25 mouse cellular contexts compared by ENCODE assay signal in the genomic region with DNA sequence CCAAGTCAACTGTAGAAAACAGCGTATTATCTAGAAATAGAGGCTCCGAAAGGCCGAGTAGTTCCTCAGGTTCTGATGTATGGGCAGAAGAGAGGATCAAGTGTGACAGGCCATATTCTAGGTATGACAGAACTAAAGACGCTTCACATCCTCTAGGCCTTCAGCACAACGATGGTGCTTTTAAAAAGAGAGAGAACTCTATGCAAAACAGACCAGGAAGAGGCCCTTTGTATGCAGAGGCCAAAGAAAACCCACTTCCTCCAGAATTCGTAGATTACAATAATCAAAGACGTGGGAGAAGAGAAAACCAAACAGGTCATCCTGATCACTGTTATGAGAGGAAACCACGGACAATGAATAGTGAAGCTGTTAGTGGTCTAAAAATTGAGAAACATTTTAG.
DNase-seq lines count a peak whose midpoint lies in the region; ATAC-seq and TF ChIP-seq lines count a peak whose summit lies in the region.
"Had no signal": no experiment of that assay in that cellular context is flagged by ENCODE, and none has a peak within 500 bp of the region (broad histone marks: within the 10 kb centered on the region; RNA-seq: fewer than 3 reads in every experiment).

No protein-coding gene starts in this region.

- DNase-seq in CD4-positive, CD25-positive, alpha-beta regulatory T cell, adult 2 months (ENCODE audit: low read depth, low spot score), result peak; percentile 8
- peak; percentile 10 for DNase-seq in CH12.LX (ENCODE audit: extremely low read depth)
- no peak for DNase-seq in yolk sac, embryonic 10.5 days (ENCODE audit: low spot score)
- no peak for DNase-seq in adipocyte (ENCODE audit: low spot score)
- DNase-seq: adrenal gland, adult 2 months; adrenal gland, postnatal 25 days; cerebellum, adult 11-12 months; cerebellum, adult 8-10 months; cerebellum, postnatal 10 days; cerebellum, postnatal 36 days; forebrain, postnatal 0 days; gastrocnemius, postnatal 25 days; heart, adult 18-20 months; heart, postnatal 10 days; heart, postnatal 36 days had no signal

- peak; percentile 72 for ATAC-seq in inflammation-experienced regulatory T-cells, adult 6 months
- ATAC-seq in intestine, embryonic 15.5 days, result no peak
- ATAC-seq: forebrain, embryonic 14.5 days; forebrain, postnatal 0 days; hindbrain, embryonic 16.5 days; intestine, postnatal 0 days had no signal

- no peaks in the 10 kb centered on the region for H3K9me3 ChIP-seq in CH12.LX (replicated peaks; ENCODE audit: low read length)
- H3K9me3 ChIP-seq in intestine, embryonic 15.5 days, result no peaks in the 10 kb centered on the region
- H3K9me3 ChIP-seq: forebrain, embryonic 10.5 days; heart, embryonic 12.5 days; heart, embryonic 15.5 days; hindbrain, embryonic 10.5 days; hindbrain, embryonic 13.5 days had no signal

- H3K9ac ChIP-seq in CH12.LX (ENCODE audit: insufficient read depth, low read depth), result no peak overlapping the region
- H3K9ac ChIP-seq in intestine, embryonic 15.5 days, result no peak overlapping the region
- H3K9ac ChIP-seq: forebrain, postnatal 0 days; heart, embryonic 12.5 days; heart, embryonic 15.5 days; hindbrain, embryonic 13.5 days had no signal

- TF ChIP-seq RAD21 in CH12.LX (IDR thresholded peaks at IDR 0.05; ENCODE audit: low read depth, low read length), result no peak

- no peak overlapping the region for H3K4me2 ChIP-seq in CH12.LX (ENCODE audit: insufficient read depth, low read depth, poor library complexity, severe bottlenecking)
- no peak overlapping the region for H3K4me2 ChIP-seq in intestine, embryonic 15.5 days (replicated peaks)
- H3K4me2 ChIP-seq: heart, embryonic 12.5 days; heart, embryonic 15.5 days; hindbrain, embryonic 13.5 days had no signal

- TF ChIP-seq POLR2A in CH12.LX (IDR thresholded peaks at IDR 0.05; ENCODE audit: low read depth, low read length), result no peak

- no peaks in the 10 kb centered on the region for H3K79me2 ChIP-seq in CH12.LX (replicated peaks; ENCODE audit: control insufficient read depth, extremely low read depth, insufficient read depth, poor library complexity, severe bottlenecking)

- TF ChIP-seq CTCF in CH12.LX (conservative IDR thresholded peaks at IDR 0.05 in 1 of 2, IDR thresholded peaks at IDR 0.05 in 1 of 2; ENCODE audit: low read depth in 2 of 2, low read length in 2 of 2), result no peak

- TF ChIP-seq EP300 in CH12.LX (IDR thresholded peaks at IDR 0.05; ENCODE audit: low read length), result no peak

- H3K36me3 ChIP-seq in CH12.LX (replicated peaks in 1 of 2; ENCODE audit: control insufficient read depth in 1 of 2, insufficient read depth in 1 of 2, low read length in 1 of 2), result peaks cover 5 to 20% of the 10 kb centered on the region in 2 experiments
- H3K36me3 ChIP-seq in intestine, embryonic 15.5 days, result peaks cover 8% of the 10 kb centered on the region; the same call in 1 of the 2 replicates

- no peak overlapping the region for H3K27ac ChIP-seq in CH12.LX (ENCODE audit: insufficient read depth, low read depth)
- H3K27ac ChIP-seq in intestine, embryonic 15.5 days, result no peak overlapping the region
- H3K27ac ChIP-seq: forebrain, embryonic 10.5 days; heart, embryonic 15.5 days; hindbrain, embryonic 10.5 days; hindbrain, embryonic 13.5 days had no signal

- no peaks in the 10 kb centered on the region for H3K27me3 ChIP-seq in CH12.LX (replicated peaks)
- H3K27me3 ChIP-seq in intestine, embryonic 15.5 days (replicated peaks), result no peaks in the 10 kb centered on the region
- H3K27me3 ChIP-seq: heart, embryonic 12.5 days; heart, embryonic 15.5 days; hindbrain, embryonic 13.5 days had no signal

- H3K4me3 ChIP-seq in CH12.LX (replicated peaks in 1 of 3; ENCODE audit: low read depth in 2 of 3, low read length in 2 of 3, poor library complexity in 1 of 3), result no peak overlapping the region
- no peak overlapping the region for H3K4me3 ChIP-seq in intestine, embryonic 15.5 days (replicated peaks)
- H3K4me3 ChIP-seq: forebrain, embryonic 10.5 days; heart, embryonic 12.5 days; heart, embryonic 15.5 days; hindbrain, embryonic 10.5 days; hindbrain, embryonic 13.5 days had no signal

- WGBS in intestine, embryonic 15.5 days, result 86% methylated on average over 8 of the region's 8 CpGs

- peaks cover 0 to 10% of the 10 kb centered on the region in 2 experiments; a peak in 2 of 4 replicates for H3K4me1 ChIP-seq in CH12.LX (ENCODE audit: control insufficient read depth in 1 of 2, insufficient read depth in 2 of 2)
- H3K4me1 ChIP-seq in intestine, embryonic 15.5 days (replicated peaks), result no peaks in the 10 kb centered on the region
- H3K4me1 ChIP-seq: forebrain, embryonic 10.5 days; heart, embryonic 12.5 days; heart, embryonic 15.5 days; hindbrain, embryonic 10.5 days; hindbrain, embryonic 13.5 days had no signal

- in situ Hi-C loops in CH12.LX (cut with MboI; ENCODE audit: low pct_ligation_motif_present, low pct_unique_long_range_greater_than_20kb, low sequenced_read_pairs), result no loop called here

- dilution Hi-C loops in CH12.LX (cut with MboI; ENCODE audit: extremely low pct_ligation_motif_present, extremely low pct_unique_long_range_greater_than_20kb, low sequenced_read_pairs), result no loop called here

TF ChIP-seq in CH12.LX, 34 proteins besides CTCF, POLR2A, EP300 and RAD21:
- no peak for TF ChIP-seq NRF1 (IDR thresholded peaks at IDR 0.05; ENCODE audit: low read depth, low read length)
- TF ChIP-seq E2F4 (IDR thresholded peaks at IDR 0.05; ENCODE audit: insufficient replicate concordance, low read depth, low read length), result no peak
- TF ChIP-seq TBP (conservative IDR thresholded peaks at IDR 0.05; ENCODE audit: low read depth, low read length), result no peak

Comparison
In these comparisons a context has a peak if more than half of its experiments do, and no peak if none do; other contexts are left out.
1. DNase-seq: peak in CD4-positive, CD25-positive, alpha-beta regulatory T cell, adult 2 months (single experiment) and CH12.LX (single experiment); none in yolk sac, embryonic 10.5 days (single experiment) and adipocyte (single experiment).